In genomic region chr1:92833987-92834706, GRCm38 (mm10) we compare ENCODE assay signal across 8 mouse cellular contexts. TPM values are rescaled to one million over a fixed set of nuclear protein-coding genes. Genes with fewer than 3 reads are reported as not detected.
DNase-seq lines count a peak whose midpoint lies in the region; ATAC-seq lines count a peak whose summit lies in the region.

No protein-coding gene starts in this region.

- intact Hi-C loops in left cerebral cortex, postnatal 14 days (cut with DNase I), result loop anchor here (1.0 to 10.0 kb wide), 4 partner anchors 137 to 312 kb away; partner anchors contain the start of gene Olfr12

- no peak overlapping the region for H3K4me2 ChIP-seq in intestine, embryonic 16.5 days (ENCODE audit: low read depth, low read length)
- peak overlapping the region; percentile 80 for H3K4me2 ChIP-seq in midbrain, embryonic 14.5 days (ENCODE audit: low read length)

- 63% methylated on average over 7 of the region's 7 CpGs for WGBS in intestine, embryonic 16.5 days
- 67% methylated on average over 7 of the region's 7 CpGs for WGBS in midbrain, embryonic 14.5 days

- peaks cover 5% of the 10 kb centered on the region; the same call in 1 of the 2 replicates for H3K27me3 ChIP-seq in intestine, embryonic 16.5 days (replicated peaks; ENCODE audit: control insufficient read depth, insufficient read depth, low read length)
- H3K27me3 ChIP-seq in midbrain, embryonic 14.5 days (ENCODE audit: control insufficient read depth, insufficient read depth, low read length), result 0 out of 2 replicates have a peak, but pooled peaks cover 2% of the 10 kb centered on the region

- no peak overlapping the region for H3K4me3 ChIP-seq in intestine, embryonic 16.5 days (ENCODE audit: low read length)
- peak overlapping the region; percentile 92; the same call in 1 of the 2 replicates for H3K4me3 ChIP-seq in midbrain, embryonic 14.5 days (replicated peaks; ENCODE audit: low read depth, low read length)

- H3K36me3 ChIP-seq in intestine, embryonic 16.5 days (ENCODE audit: control insufficient read depth, insufficient read depth, low read length), result no peaks in the 10 kb centered on the region
- no peaks in the 10 kb centered on the region; the same call in 1 of the 2 replicates for H3K36me3 ChIP-seq in midbrain, embryonic 14.5 days (ENCODE audit: control insufficient read depth, insufficient read depth, low read length)

- H3K9ac ChIP-seq in intestine, embryonic 16.5 days (ENCODE audit: low read depth, low read length), result no peak overlapping the region
- peak overlapping the region; percentile 95; the same call in 1 of the 2 replicates for H3K9ac ChIP-seq in midbrain, embryonic 14.5 days (replicated peaks; ENCODE audit: low read length)

- H3K4me1 ChIP-seq in intestine, embryonic 16.5 days (ENCODE audit: control insufficient read depth, insufficient read depth, low read length), result peaks cover 17% of the 10 kb centered on the region; the same call in 1 of the 2 replicates
- peaks cover 36% of the 10 kb centered on the region for H3K4me1 ChIP-seq in midbrain, embryonic 14.5 days (ENCODE audit: control insufficient read depth, insufficient read depth, low read length)

- ATAC-seq in cerebellum, adult (ENCODE audit: insufficient number of reproducible peaks, low FRiP score, low TSS enrichment), result no peak
- ATAC-seq in intestine, embryonic 16.5 days, result peak; percentile 25; the same call in 1 of the 2 replicates
- ATAC-seq in midbrain, embryonic 14.5 days (ENCODE audit: low FRiP score, low TSS enrichment), result no peak

- no peaks in the 10 kb centered on the region for H3K9me3 ChIP-seq in intestine, embryonic 16.5 days (ENCODE audit: control insufficient read depth, low read length)
- no peaks in the 10 kb centered on the region for H3K9me3 ChIP-seq in midbrain, embryonic 14.5 days (ENCODE audit: control insufficient read depth, low read length)

- peak; percentile 83 for DNase-seq in cerebellum, adult 11 months
- peak; percentile 75 to 91 for DNase-seq in cerebellum, postnatal 4 days (ENCODE audit: low spot score in 2 of 2)
- peak; percentile 81 to 86 for DNase-seq in gastrocnemius, adult 8-10 months (ENCODE audit: low spot score in 2 of 2)
- DNase-seq in left cerebral cortex, postnatal 14 days (ENCODE audit: low spot score in 2 of 2), result peak; percentile 87 to 89
- DNase-seq in midbrain, embryonic 14.5 days, result peak; percentile 93
- peak; percentile 27 to 65 for DNase-seq in spleen, adult 18-20 months

- H3K27ac ChIP-seq in intestine, embryonic 16.5 days (ENCODE audit: low read length), result no peak overlapping the region
- H3K27ac ChIP-seq in midbrain, embryonic 14.5 days (replicated peaks; ENCODE audit: low read depth, low read length), result no peak overlapping the region

RNA-seq across cellular contexts. Expression of gene Gpc1, which starts 2.7 kb away (rescaled TPM):
- 100 to 1,000 TPM; 213 to 262 (median 240) TPM for total RNA-seq in gastrocnemius, adult 8-10 months (2022)
- 24.9 and 25.0 TPM in 2 replicates for polyA plus RNA-seq in intestine, embryonic 16.5 days (2015; fragmentation: Nextera tagmentation; extraction: Ambion mirVana)
- 10 to 100 TPM; 73.9 to 88.5 TPM for total RNA-seq in left cerebral cortex, postnatal 14 days (2021)
- polyA plus RNA-seq in midbrain, embryonic 14.5 days (2014; fragmentation: Nextera tagmentation; extraction: Ambion mirVana), result 64.8 and 65.7 TPM in 2 replicates
